Mouse (Mus musculus) ES-E14 (cell line): ENCODE results near the gene Rnf130.

Source experiments
- CHD2 ChIP-seq: IDR thresholded peaks from 2 replicates; pipeline ENCODE4 v1.6.1; 2014; ENCODE audit warnings: mild to moderate bottlenecking, low read depth, low read length, inconsistent platforms
- HCFC1 ChIP-seq: IDR thresholded peaks from 2 replicates; pipeline ENCODE4 v1.6.1; 2012; ENCODE audit warnings: low read length, inconsistent platforms, borderline replicate concordance; ENCODE audit not compliant: insufficient read depth
- MAFK ChIP-seq: IDR thresholded peaks from 2 replicates; pipeline ENCODE4 v1.6.1; 2014; ENCODE audit warnings: mild to moderate bottlenecking, low read depth, low read length, inconsistent platforms; ENCODE audit not compliant: insufficient read depth
- ZC3H11A ChIP-seq: IDR thresholded peaks from 2 replicates; pipeline ENCODE4 v1.6.1; 2012; ENCODE audit warnings: low read depth, mild to moderate bottlenecking, inconsistent platforms, low read length, borderline replicate concordance
- ZNF384 ChIP-seq: IDR thresholded peaks from 2 replicates; pipeline ENCODE4 v1.6.1; 2012; ENCODE audit warnings: low read depth, low read length, inconsistent platforms

GRCm38 (mm10) chr11:49980681-49981235 is 44.4 kb upstream of the Rnf130 start:
- TF ChIP-seq ZC3H11A (no peak), CHD2 (no peak), ZNF384 (no peak), MAFK (no peak), HCFC1 (no peak)
